Mouse (Mus musculus): ENCODE results near the gene Crocc2. TPM values are rescaled to one million over a fixed set of nuclear protein-coding genes. Genes with fewer than 3 reads are reported as not detected.

The Crocc2 gene
- total RNA-seq, 2 experiments from 2014 or later, result 0.20 to 0.42 TPM

GRCm38 (mm10) chr1:93270516-93271240 is 102.2 kb downstream of the Crocc2 start:
- DNase-seq (ENCODE audit: low spot score in 2 of 2), result no peak

GRCm38 (mm10) chr1:93271751-93272150 is 103.2 kb downstream of the Crocc2 start:
- DNase-seq (ENCODE audit: low spot score in 2 of 2), result no peak

- no peak for DNase-seq (ENCODE audit: low spot score in 2 of 2)
Measured at GRCm38 (mm10) chr1:93272409-93272821, 103.9 kb downstream of the Crocc2 start.

- no peak for DNase-seq (ENCODE audit: low spot score in 2 of 2)
Measured at GRCm38 (mm10) chr1:93275561-93275960, 107.0 kb downstream of the Crocc2 start.

GRCm38 (mm10) chr1:93277041-93277440 is 108.5 kb downstream of the Crocc2 start:
- DNase-seq (ENCODE audit: low spot score in 2 of 2), result no peak

Small RNA genes lying within 50 kb of the gene (microRNA-seq; reads per million reads assigned to microRNA genes)
- 0 reads per million in 2 experiments for gene Mir6901

Other genes starting within 250 kb of the Crocc2 start
- gene Capn10, start 234.3 kb upstream of the Crocc2 start, total RNA-seq (2021), result 10 to 100 TPM; 42.4 to 43.2 TPM
- gene Gpr35, start 217.9 kb upstream of the Crocc2 start, total RNA-seq (2021), result under 1 TPM; 0.52 to 0.71 TPM
- not detected for gene Aqp12, start 162.4 kb upstream of the Crocc2 start, total RNA-seq (2021)
- 100 to 1,000 TPM; 637 to 653 TPM for gene Kif1a, start 66.8 kb upstream of the Crocc2 start, total RNA-seq (2021)
- gene Agxt, start 33.5 kb upstream of the Crocc2 start, total RNA-seq (2021), result not detected
- not detected for gene 2310007B03Rik, start 7.8 kb upstream of the Crocc2 start, total RNA-seq (2021)
- 1 to 10 TPM; 4.8 to 6.1 TPM for gene Sned1, start 67.1 kb downstream of the Crocc2 start, total RNA-seq (2021)
- gene Mterf4, start 137.2 kb downstream of the Crocc2 start, total RNA-seq (2021), result 10 to 100 TPM; 19.1 TPM
- 10 to 100 TPM; 64.8 to 77.8 TPM for gene Ppp1r7, start 174.1 kb downstream of the Crocc2 start, total RNA-seq (2021)
- gene Pask, start 174.8 kb downstream of the Crocc2 start, total RNA-seq (2021), result 1 to 10 TPM; 3.5 to 6.8 TPM
- gene Ano7, start 205.2 kb downstream of the Crocc2 start, total RNA-seq (2021), result under 1 TPM in 1 of 2 experiments, not detected in 1; 0.17 TPM